Mouse (Mus musculus): Measurements from ENCODE around the gene Snrpd3.
"Not testable (repeated sequence)": the region's sequence is repeated elsewhere in the genome, so short reads cannot be mapped to it uniquely, and the experiment has no call there.

The Snrpd3 gene

GRCm38 (mm10) chr10:75503692-75504091, 13.7 kb upstream of the Snrpd3 start:
- no peak for DNase-seq

GRCm38 (mm10) chr10:75504234-75505129, 12.9 kb upstream of the Snrpd3 start:
- no peak for DNase-seq

GRCm38 (mm10) chr10:75505130-75505495, 12.2 kb upstream of the Snrpd3 start:
- peak; percentile 82 for DNase-seq

- DNase-seq, result not testable (repeated sequence)
Observed at GRCm38 (mm10) chr10:75505928-75506327, 11.4 kb upstream of the Snrpd3 start.

- peak; percentile 88 for DNase-seq
Observed at GRCm38 (mm10) chr10:75510446-75510845, 6.9 kb upstream of the Snrpd3 start.

- DNase-seq, result peak; percentile 47
Observed at GRCm38 (mm10) chr10:75511060-75511459, 6.3 kb upstream of the Snrpd3 start.

GRCm38 (mm10) chr10:75511897-75512296, 5.5 kb upstream of the Snrpd3 start:
- DNase-seq, result no peak

GRCm38 (mm10) chr10:75512796-75513195, 4.6 kb upstream of the Snrpd3 start:
- DNase-seq, result peak; percentile 92

- DNase-seq, result peak; percentile 49
Observed at GRCm38 (mm10) chr10:75513306-75514067, 3.9 kb upstream of the Snrpd3 start.

GRCm38 (mm10) chr10:75514361-75514760, 3.0 kb upstream of the Snrpd3 start:
- DNase-seq, result no peak

- DNase-seq, result peak; percentile 77
Observed at GRCm38 (mm10) chr10:75515216-75516037, 1.9 kb upstream of the Snrpd3 start.

GRCm38 (mm10) chr10:75516038-75516723, 1.2 kb upstream of the Snrpd3 start:
- DNase-seq, result peak; percentile 94

GRCm38 (mm10) chr10:75516724-75517072, 653 bp upstream of the Snrpd3 start:
- DNase-seq, result peak; percentile 77

GRCm38 (mm10) chr10:75517758-75518143, 400 bp downstream of the Snrpd3 start, which contains the start of gene Gucd1:
Gucd1 (minus strand) TSS chr10:75517972.
- peak; percentile 99 for DNase-seq

- DNase-seq, result no peak
Observed at GRCm38 (mm10) chr10:75520581-75520980, 3.2 kb downstream of the Snrpd3 start.

- peak; percentile 68 for DNase-seq
Observed at GRCm38 (mm10) chr10:75521643-75522042, 4.3 kb downstream of the Snrpd3 start.

- not testable (repeated sequence) for DNase-seq
Observed at GRCm38 (mm10) chr10:75525450-75525849, 8.1 kb downstream of the Snrpd3 start.

- DNase-seq, result no peak
Observed at GRCm38 (mm10) chr10:75530322-75530721, 13.0 kb downstream of the Snrpd3 start.

- DNase-seq, result no peak
Observed at GRCm38 (mm10) chr10:75531532-75532090, 14.3 kb downstream of the Snrpd3 start.

GRCm38 (mm10) chr10:75534216-75534615, 16.9 kb downstream of the Snrpd3 start:
- no peak for DNase-seq

GRCm38 (mm10) chr10:75534934-75535333, 17.6 kb downstream of the Snrpd3 start:
- DNase-seq, result no peak

- no peak for DNase-seq
Observed at GRCm38 (mm10) chr10:75535423-75535822, 18.1 kb downstream of the Snrpd3 start.

Measured in kidney, adult 9 months (tissue).